Mouse (Mus musculus) embryonic facial prominence, embryonic 10.5 days (tissue): ENCODE measurements at regions not wholly inside any gene's neighbourhood (a gene's known extent, or its start where the extent isn't known, plus 50 kb on each side); places are given as distances from the start of the nearest gene placed in this dataset.

Experiments used
- DNase-seq: peaks from one replicate; pipeline ENCODE4 v3.0.0-alpha.2; 2017; ENCODE audit warnings: low spot score
- H3K27ac ChIP-seq: fragments of 300-500 bp; sonication (generic); replicated peaks from 2 replicates; pipeline ENCODE4 v1.5.1; 2016; ENCODE audit warnings: mild to moderate bottlenecking
- H3K27me3 ChIP-seq: fragments of 300-500 bp; sonication (generic); replicated peaks from 2 replicates; pipeline ENCODE4 v1.6.1; 2016; ENCODE audit warnings: low read depth, mild to moderate bottlenecking; ENCODE audit not compliant: poor library complexity, severe bottlenecking
- H3K36me3 ChIP-seq: fragments of 300-500 bp; sonication (generic); replicated peaks from 2 replicates; pipeline ENCODE4 v1.6.1; 2016; ENCODE audit warnings: mild to moderate bottlenecking, moderate library complexity
- H3K4me1 ChIP-seq: fragments of 300-500 bp; sonication (generic); 2 replicates; pipeline ENCODE4 v1.6.1; 2016
- H3K4me3 ChIP-seq: fragments of 300-500 bp; sonication (generic); 2 replicates; pipeline ENCODE4 v1.5.1; 2016; ENCODE audit warnings: mild to moderate bottlenecking, moderate library complexity
- H3K9me3 ChIP-seq: fragments of 300-500 bp; sonication (generic); 2 replicates; pipeline ENCODE4 v1.6.1; 2016; ENCODE audit warnings: mild to moderate bottlenecking
- WGBS: fragments of 180-500 bp; shearing (Covaris S2); methylation state at CpG from one replicate; pipeline ENCODE4 v1.1.7; 2016; 5-methylcytosine and 5-hydroxymethylcytosine counted together

DNA sequence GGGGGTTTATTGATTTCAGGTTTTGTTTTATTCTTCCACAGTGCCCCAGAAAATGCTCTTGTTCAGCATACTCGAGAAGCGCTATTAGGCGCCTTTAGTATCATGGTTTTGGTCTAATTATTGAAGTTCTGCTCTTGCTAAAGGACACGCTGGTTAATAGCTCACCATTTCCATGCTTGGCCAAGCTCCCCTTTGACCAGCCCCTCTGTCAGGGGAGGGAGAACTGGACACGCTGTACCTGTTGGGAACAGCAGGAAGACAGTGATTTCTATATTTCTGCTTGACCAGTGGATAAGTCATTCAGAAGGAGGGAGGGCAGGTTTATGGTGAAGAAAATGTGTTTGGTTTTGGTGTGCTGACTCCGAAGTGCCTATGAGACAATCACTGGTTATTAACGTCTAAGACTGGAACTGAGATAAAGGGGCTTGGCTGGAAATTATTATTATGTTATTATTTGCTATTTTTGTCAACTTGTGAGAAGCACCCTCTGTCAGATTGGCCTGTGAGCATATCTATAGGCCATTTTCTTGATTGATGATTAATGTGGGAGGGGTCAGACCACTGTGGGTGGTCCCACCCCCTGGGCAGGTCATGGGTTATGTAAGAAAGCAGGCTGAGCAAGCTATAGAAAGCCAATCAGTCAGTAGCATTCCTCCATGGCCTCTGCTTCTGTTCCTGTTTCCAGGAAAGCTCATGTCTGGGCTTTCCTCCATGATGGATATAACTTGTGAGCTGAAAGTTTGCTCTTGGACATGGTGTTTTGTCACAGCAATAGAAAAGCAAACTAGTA lies 51.2 kb upstream of the Tanc2 start:
- H3K4me1 ChIP-seq: peaks cover 11% of the 10 kb centered on the region
- 86% methylated on average over 7 of the region's 7 CpGs for WGBS
- H3K27me3 ChIP-seq: no peaks in the 10 kb centered on the region
- H3K36me3 ChIP-seq: no peaks in the 10 kb centered on the region
- DNase-seq: no peak
- H3K9me3 ChIP-seq: no peaks in the 10 kb centered on the region
- H3K27ac ChIP-seq: no peak overlapping the region
- H3K4me3 ChIP-seq: no peak overlapping the region

DNA sequence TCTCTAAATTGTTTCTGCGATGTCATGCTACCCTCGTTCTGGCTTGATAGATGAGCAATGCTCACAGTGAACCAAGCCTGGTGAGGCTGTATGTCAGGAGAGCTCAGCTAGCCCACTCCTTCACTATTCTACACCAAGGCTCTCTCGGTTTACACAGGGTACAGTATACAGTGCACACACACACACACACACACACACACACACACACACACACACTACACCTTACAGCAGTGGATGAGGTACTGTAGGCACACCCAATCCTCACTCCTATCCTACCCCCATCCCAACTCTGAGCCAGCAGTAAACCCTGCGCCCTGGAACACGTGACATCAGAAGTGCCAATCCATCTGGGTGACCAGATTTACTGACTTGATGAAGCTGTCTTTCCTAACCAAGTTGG lies 57.2 kb upstream of the Tanc2 start:
- WGBS: 90% methylated on average over 5 of the region's 5 CpGs

DNA sequence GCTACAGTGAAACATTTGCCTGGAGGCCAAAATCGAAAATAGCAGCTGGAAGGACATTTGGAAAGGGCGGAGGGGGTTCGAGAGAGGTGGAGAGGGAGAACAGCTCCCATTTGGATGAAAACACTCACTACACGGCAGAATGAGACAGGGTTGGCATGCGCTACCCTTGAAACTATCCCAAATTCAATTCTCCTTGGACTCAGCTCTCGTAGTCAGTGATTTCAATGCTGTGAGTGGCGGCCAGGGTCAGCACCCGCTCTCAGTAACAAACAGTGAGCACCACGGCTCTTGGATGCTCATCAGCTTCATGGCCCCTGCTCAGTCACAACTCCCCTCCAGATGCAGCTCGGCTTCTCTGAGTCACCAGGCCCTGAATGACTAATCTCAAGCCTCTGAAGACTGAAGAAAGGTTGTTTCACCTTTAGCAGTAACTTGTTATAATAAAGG lies 59.1 kb upstream of the Tanc2 start:
- peaks cover 28% of the 10 kb centered on the region for H3K4me1 ChIP-seq
- no peak overlapping the region for H3K4me3 ChIP-seq
- WGBS: 79% methylated on average over 10 of the region's 10 CpGs
- no peaks in the 10 kb centered on the region for H3K36me3 ChIP-seq
- H3K9me3 ChIP-seq: no peaks in the 10 kb centered on the region
- no peak for DNase-seq
- H3K27ac ChIP-seq: no peak overlapping the region
- no peaks in the 10 kb centered on the region for H3K27me3 ChIP-seq

More for the DNA sequence above, 57.2 kb upstream of the Tanc2 start:
- H3K4me3 ChIP-seq: no peak overlapping the region
- H3K27ac ChIP-seq: no peak overlapping the region
- no peaks in the 10 kb centered on the region for H3K36me3 ChIP-seq
- no peak for DNase-seq
- H3K9me3 ChIP-seq: no peaks in the 10 kb centered on the region
- H3K4me1 ChIP-seq: peaks cover 12% of the 10 kb centered on the region; the same call in 1 of the 2 replicates
- no peaks in the 10 kb centered on the region for H3K27me3 ChIP-seq

DNA sequence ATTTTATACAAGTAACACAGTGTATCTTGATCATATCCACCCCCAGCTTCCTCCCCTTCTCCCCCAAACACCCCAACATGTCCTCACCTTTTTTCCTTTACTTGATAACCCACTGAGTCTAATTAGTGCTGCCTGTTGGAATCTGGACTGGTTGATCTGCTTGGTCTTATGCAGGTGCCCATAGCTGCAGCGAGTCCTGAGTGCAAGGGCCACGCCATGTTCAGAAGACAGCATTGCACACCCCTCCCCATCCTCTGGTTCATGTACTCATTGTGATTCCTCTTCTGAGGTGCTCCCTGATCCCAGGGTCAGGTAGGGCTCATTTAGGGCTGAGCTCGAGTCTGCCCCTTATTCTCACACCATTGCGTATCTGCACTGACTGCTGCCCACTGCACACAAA lies 63.7 kb upstream of the Tanc2 start:
- WGBS: 85% methylated on average over 4 of the region's 4 CpGs
- peak overlapping the region; percentile 21; the same call in 1 of the 2 replicates for H3K27ac ChIP-seq
- no peak for DNase-seq

DNA sequence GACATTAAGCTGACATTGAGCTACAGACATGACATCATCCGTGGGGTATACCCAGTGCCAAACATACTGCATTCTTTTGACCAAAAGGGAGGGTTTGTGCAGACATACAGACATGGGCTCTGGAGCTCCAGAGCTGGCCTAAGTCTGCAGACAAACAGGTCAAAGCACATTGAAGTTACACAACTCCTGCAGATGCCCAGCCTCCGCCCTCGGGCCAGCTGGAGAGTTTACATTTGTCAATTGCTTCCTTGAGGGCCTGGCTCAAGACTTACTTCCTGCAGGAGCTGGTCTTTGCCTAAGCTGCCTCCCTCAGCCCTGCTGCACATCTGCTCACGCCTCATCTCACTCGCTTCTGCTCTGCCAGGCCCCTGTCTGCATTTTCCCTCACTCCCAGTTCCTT lies 64.2 kb upstream of the Tanc2 start:
- peak; percentile 63 for DNase-seq
- H3K4me3 ChIP-seq: no peak overlapping the region
- peaks cover 44% of the 10 kb centered on the region for H3K4me1 ChIP-seq
- 44% methylated on average over 5 of the region's 5 CpGs for WGBS
- no peaks in the 10 kb centered on the region for H3K36me3 ChIP-seq
- H3K9me3 ChIP-seq: no peaks in the 10 kb centered on the region
- peak overlapping the region; percentile 21; the same call in 1 of the 2 replicates for H3K27ac ChIP-seq
- no peaks in the 10 kb centered on the region for H3K27me3 ChIP-seq

More for the DNA sequence above, 63.7 kb upstream of the Tanc2 start:
- Histone ChIP-seq H3K4me3 (no peak overlapping the region), H3K27me3 (no peaks in the 10 kb centered on the region), H3K9me3 (no peaks in the 10 kb centered on the region), H3K4me1 (peaks cover 46% of the 10 kb centered on the region), H3K36me3 (no peaks in the 10 kb centered on the region)

DNA sequence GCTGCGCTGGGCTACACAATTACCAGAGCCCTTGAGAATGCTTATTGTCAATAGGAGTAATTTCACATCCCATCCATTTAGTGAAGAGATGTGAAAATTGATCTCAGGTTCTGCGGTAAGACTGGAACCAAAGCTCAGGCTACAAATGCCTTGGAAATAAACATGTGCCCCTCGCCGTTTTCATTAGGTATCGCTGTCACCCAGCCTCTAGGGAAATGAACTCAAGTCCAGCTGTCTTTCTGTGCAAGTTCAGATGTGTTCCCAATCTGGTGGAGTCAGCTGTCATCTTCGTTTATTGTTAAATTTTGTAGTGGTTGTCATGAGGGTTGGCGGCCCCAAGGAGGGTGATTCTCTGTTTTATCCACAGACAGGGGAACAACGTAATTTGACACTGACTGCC lies 65.4 kb upstream of the Tanc2 start:
- peak; percentile 31 for DNase-seq
- Histone ChIP-seq H3K4me3 (0 out of 2 replicates have a peak overlapping the region, but pooled peaks have one; percentile 1), H3K27me3 (no peaks in the 10 kb centered on the region), H3K4me1 (peaks cover 43% of the 10 kb centered on the region), H3K27ac (peak overlapping the region; percentile 57; the same call in 1 of the 2 replicates), H3K9me3 (no peaks in the 10 kb centered on the region), H3K36me3 (no peaks in the 10 kb centered on the region)
- 38% methylated on average over 8 of the region's 8 CpGs for WGBS

DNA sequence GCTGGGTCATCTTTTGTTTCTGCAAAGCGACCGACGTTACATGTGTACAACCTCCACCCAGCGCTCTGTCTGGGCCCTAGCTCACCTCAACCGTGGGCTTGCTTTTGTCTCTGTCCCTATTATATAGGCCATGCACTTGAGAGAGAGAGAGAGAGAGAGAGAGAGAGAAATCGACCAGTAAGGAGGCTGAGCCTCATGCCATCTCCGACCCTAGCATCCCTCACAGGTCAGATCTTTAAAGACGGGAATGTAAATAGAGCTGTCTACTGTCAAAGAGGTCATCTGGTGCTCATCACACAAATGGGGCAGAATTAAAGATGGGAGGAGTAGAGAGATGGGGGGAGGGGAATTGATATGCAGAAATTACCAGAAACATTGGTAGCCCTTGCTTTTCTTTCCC lies 66.0 kb upstream of the Tanc2 start:
- DNase-seq: no peak
- H3K27me3 ChIP-seq: no peaks in the 10 kb centered on the region
- peaks cover 43% of the 10 kb centered on the region for H3K4me1 ChIP-seq
- no peak overlapping the region for H3K4me3 ChIP-seq
- H3K9me3 ChIP-seq: no peaks in the 10 kb centered on the region
- 34% methylated on average over 8 of the region's 8 CpGs for WGBS
- no peaks in the 10 kb centered on the region for H3K36me3 ChIP-seq
- peak overlapping the region; percentile 57 for H3K27ac ChIP-seq

DNA sequence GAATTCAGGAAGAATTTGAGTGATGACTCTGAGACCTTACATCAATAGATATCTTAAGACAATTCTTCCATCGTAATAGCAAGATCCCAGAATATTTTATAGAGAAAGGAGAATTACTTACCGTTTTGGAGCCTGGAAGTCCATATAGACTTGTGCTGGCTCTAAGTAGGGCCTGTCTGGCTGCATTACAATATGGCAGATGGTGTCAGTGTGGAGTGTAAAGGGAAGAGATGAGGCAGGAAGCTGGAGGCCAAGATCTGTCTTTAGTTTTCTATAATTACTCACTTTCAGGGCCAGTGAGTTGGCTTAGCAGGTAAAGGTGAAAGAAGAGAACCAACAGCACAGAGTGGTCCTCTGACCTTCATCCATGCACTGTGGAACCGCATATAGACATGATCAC lies 63.9 kb upstream of the March10 start:
- Histone ChIP-seq H3K4me1 (peaks cover 23% of the 10 kb centered on the region), H3K36me3 (no peaks in the 10 kb centered on the region), H3K27ac (no peak overlapping the region), H3K4me3 (no peak overlapping the region), H3K9me3 (peaks cover 3% of the 10 kb centered on the region; the same call in 1 of the 2 replicates), H3K27me3 (no peaks in the 10 kb centered on the region)
- no peak for DNase-seq
- WGBS: 92% methylated on average over 3 of the region's 3 CpGs

DNA sequence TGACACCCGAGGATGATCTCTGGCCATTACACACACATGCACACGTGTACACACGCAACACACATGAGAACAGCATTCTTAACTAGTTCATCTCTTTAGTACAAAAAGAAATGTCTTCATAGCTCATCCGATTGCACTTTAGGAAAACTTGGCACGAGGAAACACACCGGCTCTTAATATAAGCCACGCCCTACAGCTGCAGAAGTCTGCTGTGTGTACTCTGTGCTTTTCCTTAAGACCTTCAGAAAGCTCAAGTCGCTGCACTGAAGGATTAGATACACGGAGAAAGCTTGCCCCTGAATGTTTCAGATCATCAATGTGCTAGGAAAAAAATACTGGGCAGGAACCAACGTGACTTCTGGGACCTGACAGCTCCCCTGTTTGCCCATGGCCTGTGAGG lies 56.7 kb upstream of the March10 start:
- peaks cover 3% of the 10 kb centered on the region; the same call in 1 of the 2 replicates for H3K9me3 ChIP-seq
- H3K4me3 ChIP-seq: no peak overlapping the region
- no peak for DNase-seq
- H3K27ac ChIP-seq: no peak overlapping the region
- H3K36me3 ChIP-seq: no peaks in the 10 kb centered on the region
- WGBS: 90% methylated on average over 10 of the region's 10 CpGs
- H3K4me1 ChIP-seq: peaks cover 28% of the 10 kb centered on the region
- H3K27me3 ChIP-seq: no peaks in the 10 kb centered on the region

DNA sequence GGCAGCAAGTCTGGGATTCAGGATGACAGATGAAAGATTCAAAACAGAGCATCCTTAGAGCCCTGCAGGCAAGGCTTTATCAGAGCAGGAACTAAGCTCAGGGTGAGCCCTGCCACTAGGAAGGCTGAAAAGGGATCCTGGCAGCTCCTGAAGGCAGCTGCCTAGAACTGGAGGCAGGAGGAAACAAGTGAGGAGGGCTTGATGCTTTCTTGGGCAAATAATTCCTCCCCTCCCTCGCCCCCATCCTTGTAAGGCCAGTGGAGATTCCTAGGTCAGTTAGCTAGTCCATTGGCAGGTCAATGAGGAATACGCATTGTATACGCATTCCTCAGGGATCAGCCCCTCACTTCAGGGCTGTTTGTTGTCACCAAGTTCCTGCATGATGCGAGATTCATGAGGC lies 54.1 kb upstream of the March10 start:
- DNase-seq: no peak
- Histone ChIP-seq H3K4me3 (no peak overlapping the region), H3K36me3 (no peaks in the 10 kb centered on the region), H3K27me3 (no peaks in the 10 kb centered on the region), H3K4me1 (peaks cover 50% of the 10 kb centered on the region), H3K27ac (peak overlapping the region; percentile 59), H3K9me3 (no peaks in the 10 kb centered on the region)
- WGBS: 52% methylated on average over 4 of the region's 4 CpGs

DNA sequence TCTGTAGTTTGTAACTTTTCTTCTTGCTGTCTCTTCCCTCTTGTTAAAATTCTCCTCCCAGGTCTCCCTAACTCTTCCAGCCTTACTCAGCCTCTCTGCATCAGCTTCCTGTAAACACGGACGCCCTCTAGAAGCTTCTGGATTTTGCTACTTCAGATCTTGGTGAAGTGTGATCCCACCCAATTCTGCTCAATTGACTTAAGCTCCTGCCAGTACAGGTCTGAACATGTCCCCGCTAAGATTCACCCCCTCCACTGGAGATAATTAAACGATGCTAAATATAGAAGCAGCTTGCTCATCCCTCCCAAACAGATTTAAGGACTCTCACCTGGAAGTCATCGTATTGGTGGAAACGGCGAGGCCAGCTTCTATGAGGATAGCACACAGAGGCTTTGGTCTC lies 53.5 kb upstream of the March10 start:
- Histone ChIP-seq H3K9me3 (no peaks in the 10 kb centered on the region), H3K27ac (peak overlapping the region; percentile 59), H3K4me3 (no peak overlapping the region), H3K4me1 (peaks cover 56% of the 10 kb centered on the region), H3K36me3 (no peaks in the 10 kb centered on the region), H3K27me3 (0 out of 2 replicates have a peak, but pooled peaks cover 3% of the 10 kb centered on the region)
- DNase-seq: no peak
- 60% methylated on average over 7 of the region's 7 CpGs for WGBS

DNA sequence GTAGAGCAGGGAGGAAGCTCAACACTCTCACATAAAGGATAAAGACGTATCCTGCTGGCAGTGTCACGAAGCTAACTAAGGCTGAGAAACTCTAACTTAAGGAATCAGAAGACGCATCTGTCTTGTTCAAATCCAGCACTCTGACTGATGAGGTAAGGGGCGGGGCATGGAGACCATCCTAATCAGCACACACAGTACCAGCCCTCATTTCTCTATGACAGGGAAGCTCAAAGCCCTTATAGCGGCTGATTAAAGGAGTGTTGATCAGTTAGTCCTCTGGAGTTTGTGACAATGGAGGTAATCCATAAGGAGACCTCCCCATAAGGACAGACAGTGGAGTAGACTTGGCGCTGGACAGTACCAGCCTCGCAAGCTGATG lies 52.1 kb upstream of the March10 start:
- H3K9me3 ChIP-seq: no peaks in the 10 kb centered on the region
- H3K27me3 ChIP-seq: 0 out of 2 replicates have a peak, but pooled peaks cover 5% of the 10 kb centered on the region
- H3K4me3 ChIP-seq: peak overlapping the region; percentile 35
- H3K4me1 ChIP-seq: peaks cover 61% of the 10 kb centered on the region
- no peaks in the 10 kb centered on the region for H3K36me3 ChIP-seq
- no peak for DNase-seq
- peak overlapping the region; percentile 80 for H3K27ac ChIP-seq
- WGBS: 74% methylated on average over 7 of the region's 7 CpGs

DNA sequence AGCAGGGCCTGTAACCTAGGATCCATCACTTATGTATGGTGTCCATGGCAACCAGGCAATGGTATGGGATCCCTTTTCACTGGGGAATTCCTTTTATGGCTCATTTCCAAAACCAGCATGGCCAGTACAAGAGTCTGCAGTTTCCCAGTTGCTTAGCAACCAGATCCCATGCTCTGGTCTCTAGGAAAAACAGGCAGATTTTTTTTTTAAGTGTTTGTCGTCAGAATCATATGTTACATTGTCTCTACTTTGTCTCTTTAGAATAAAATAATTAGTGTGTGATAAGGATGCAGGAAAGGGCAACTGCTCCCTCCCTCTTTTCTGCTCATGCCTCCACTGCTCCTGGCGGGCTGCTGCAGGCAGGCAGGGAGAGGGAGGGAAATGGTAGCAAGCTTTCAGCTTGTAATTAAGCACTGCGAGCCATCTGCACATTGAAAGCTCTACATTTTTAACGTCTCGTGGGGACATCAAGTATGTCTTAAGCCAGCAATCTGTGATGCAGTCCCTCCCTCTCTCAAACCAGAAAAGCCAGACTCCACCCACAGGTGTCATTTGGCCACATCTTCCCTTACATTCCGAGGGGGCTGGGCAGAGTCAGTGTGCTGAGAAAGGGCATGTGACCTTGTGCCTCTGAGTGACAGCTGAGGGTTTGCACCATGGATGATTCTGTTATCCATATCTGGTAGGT lies 51.6 kb upstream of the March10 start:
- H3K4me1 ChIP-seq: peaks cover 61% of the 10 kb centered on the region
- H3K9me3 ChIP-seq: no peaks in the 10 kb centered on the region
- H3K36me3 ChIP-seq: no peaks in the 10 kb centered on the region
- H3K27ac ChIP-seq: peak overlapping the region; percentile 80
- H3K4me3 ChIP-seq: peak overlapping the region; percentile 35
- peak; percentile 58 for DNase-seq
- WGBS: 5% methylated on average over 6 of the region's 6 CpGs
- 0 out of 2 replicates have a peak, but pooled peaks cover 5% of the 10 kb centered on the region for H3K27me3 ChIP-seq
